7 mouse cellular contexts compared by ENCODE assay signal in the genomic region with DNA sequence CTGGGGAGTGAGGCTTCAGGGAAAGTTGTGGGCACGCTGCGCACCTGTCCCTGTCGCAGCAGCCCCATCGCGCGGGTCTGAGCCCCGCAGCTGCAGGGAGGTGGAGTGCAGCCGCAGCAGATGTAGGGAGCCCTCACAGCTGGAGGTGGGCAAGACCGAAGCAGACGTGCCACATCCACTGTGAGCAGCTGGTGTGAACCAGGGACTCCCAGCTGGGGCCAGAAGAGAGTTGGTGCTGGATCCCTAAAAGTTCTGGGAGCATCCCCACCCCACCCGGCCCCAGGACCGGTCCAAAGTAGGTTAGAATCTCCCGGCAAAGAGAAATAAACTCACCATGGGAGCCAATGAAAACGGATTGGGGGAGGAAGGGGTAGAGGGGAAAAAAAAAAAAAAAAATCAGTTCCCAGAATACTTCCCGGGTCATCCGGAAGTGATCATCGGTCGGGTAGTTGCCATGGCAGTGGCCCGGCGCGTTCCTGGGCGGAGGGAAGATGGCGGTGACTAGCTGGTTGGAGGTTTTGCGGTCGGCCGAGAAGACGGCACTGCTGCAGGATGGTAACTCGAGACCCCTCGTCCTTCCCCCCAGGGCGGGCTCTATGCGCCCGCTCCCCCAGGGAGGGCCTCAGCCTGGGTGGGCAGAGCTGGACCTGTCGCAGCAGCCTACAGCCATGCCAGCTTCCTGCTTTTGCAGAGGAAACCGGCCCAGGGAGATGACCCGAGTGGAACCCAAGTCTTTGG. TPM values are rescaled to one million over a fixed set of nuclear protein-coding genes. Genes with fewer than 3 reads are reported as not detected.
DNase-seq lines count a peak whose midpoint lies in the region; ATAC-seq lines count a peak whose summit lies in the region.

A gene (minus strand): TSS at position 379 of the 738 bp plus-strand sequence.
A gene (plus strand): TSS at position 463 of the 738 bp plus-strand sequence.

- peak within 1 kb of the TSS; percentile 66 for H3K27ac ChIP-seq in intestine, embryonic 16.5 days (ENCODE audit: low read length)
- no peak within 1 kb of the TSS for H3K27ac ChIP-seq in midbrain, embryonic 11.5 days (ENCODE audit: low read depth, low read length)

- H3K4me3 ChIP-seq in intestine, embryonic 16.5 days (ENCODE audit: low read length): peak within 1 kb of the TSS; percentile 82
- H3K4me3 ChIP-seq in midbrain, embryonic 11.5 days (ENCODE audit: low read depth, low read length): peak within 1 kb of the TSS; percentile 74

- peak; percentile 80 for DNase-seq in adrenal gland, adult 8-10 months
- peak; percentile 66 for DNase-seq in embryo, embryonic 11.5 days (ENCODE audit: low read depth, low spot score)
- DNase-seq in gastrocnemius, postnatal 36 days: peak; percentile 72 to 75
- DNase-seq in left cerebral cortex, postnatal 4 days: peak; percentile 78
- peak; percentile 97 for DNase-seq in midbrain, embryonic 11.5 days (ENCODE audit: low spot score, missing footprints)
- peak; percentile 61 for DNase-seq in skeletal muscle tissue, adult 2 months (ENCODE audit: low read depth, low spot score)

- peak; percentile 90 for ATAC-seq in intestine, embryonic 16.5 days
- ATAC-seq in midbrain, embryonic 11.5 days (ENCODE audit: low FRiP score): peak; percentile 87

- no peaks in the 10 kb centered on the region for H3K27me3 ChIP-seq in intestine, embryonic 16.5 days (replicated peaks; ENCODE audit: control insufficient read depth, insufficient read depth, low read length)
- H3K27me3 ChIP-seq in midbrain, embryonic 11.5 days (ENCODE audit: control insufficient read depth, insufficient read depth, low read length): peaks cover 35% of the 10 kb centered on the region

- intact Hi-C loops in gastrocnemius, postnatal 36 days (cut with DNase I): no loop called here
- intact Hi-C loops in left cerebral cortex, postnatal 4 days (cut with DNase I): no loop called here

- H3K9me3 ChIP-seq in intestine, embryonic 16.5 days (ENCODE audit: control insufficient read depth, low read length): no peaks in the 10 kb centered on the region
- H3K9me3 ChIP-seq in midbrain, embryonic 11.5 days (ENCODE audit: control insufficient read depth, low read length): no peaks in the 10 kb centered on the region

- WGBS in intestine, embryonic 16.5 days: under 1% methylated on average over 35 of the region's 35 CpGs
- WGBS in midbrain, embryonic 11.5 days: under 1% methylated on average over 35 of the region's 35 CpGs

- 0 out of 2 replicates have a peak, but pooled peaks cover 3% of the 10 kb centered on the region for H3K36me3 ChIP-seq in intestine, embryonic 16.5 days (ENCODE audit: control insufficient read depth, insufficient read depth, low read length)
- H3K36me3 ChIP-seq in midbrain, embryonic 11.5 days (ENCODE audit: control insufficient read depth, insufficient read depth, low read length): no peaks in the 10 kb centered on the region

- peak within 1 kb of the TSS; percentile 87 for H3K9ac ChIP-seq in intestine, embryonic 16.5 days (ENCODE audit: low read depth, low read length)
- peak within 1 kb of the TSS; percentile 75 for H3K9ac ChIP-seq in midbrain, embryonic 11.5 days (ENCODE audit: low read length)

- peak within 1 kb of the TSS; percentile 93 for H3K4me2 ChIP-seq in intestine, embryonic 16.5 days (ENCODE audit: low read depth, low read length)
- peak within 1 kb of the TSS; percentile 97 for H3K4me2 ChIP-seq in midbrain, embryonic 11.5 days

- H3K4me1 ChIP-seq in intestine, embryonic 16.5 days (ENCODE audit: control insufficient read depth, insufficient read depth, low read length): peaks cover 5% of the 10 kb centered on the region
- H3K4me1 ChIP-seq in midbrain, embryonic 11.5 days (ENCODE audit: control insufficient read depth, insufficient read depth, low read length): peaks cover 10% of the 10 kb centered on the region

RNA-seq across cellular contexts. Expression of the first gene that starts in this region (rescaled TPM):
- total RNA-seq in adrenal gland, adult 8-10 months (2022): 10 to 100 TPM; 15.2 to 18.4 (median 16.7) TPM
- 10 to 100 TPM; 13.3 to 14.2 TPM for total RNA-seq in gastrocnemius, postnatal 36 days (2021)
- polyA plus RNA-seq in intestine, embryonic 16.5 days (2015; fragmentation: Nextera tagmentation; extraction: Ambion mirVana): 14.5 and 14.7 TPM in 2 replicates
- total RNA-seq in left cerebral cortex, postnatal 4 days (2021): 1 to 10 TPM; 5.5 to 6.6 TPM
- polyA plus RNA-seq in midbrain, embryonic 11.5 days (2014; fragmentation: Nextera tagmentation; extraction: Ambion mirVana): 14.3 and 16.5 TPM in 2 replicates

RNA-seq across cellular contexts. Expression of the second gene that starts in this region (rescaled TPM):
- total RNA-seq in adrenal gland, adult 8-10 months (2022): 10 to 100 TPM; 34.3 to 43.0 (median 36.2) TPM
- total RNA-seq in gastrocnemius, postnatal 36 days (2021): 10 to 100 TPM; 17.5 to 18.9 TPM
- 30.4 and 34.6 TPM in 2 replicates for polyA plus RNA-seq in intestine, embryonic 16.5 days (2015; fragmentation: Nextera tagmentation; extraction: Ambion mirVana)
- 10 to 100 TPM; 34.9 to 41.2 TPM for total RNA-seq in left cerebral cortex, postnatal 4 days (2021)
- polyA plus RNA-seq in midbrain, embryonic 11.5 days (2014; fragmentation: Nextera tagmentation; extraction: Ambion mirVana): 47.7 and 54.3 TPM in 2 replicates
